Mouse (Mus musculus): Measurements from ENCODE around the gene Utrn. TPM values are rescaled to one million over a fixed set of nuclear protein-coding genes. Genes with fewer than 3 reads are reported as not detected.

Utrn gene
- total RNA-seq, 2 experiments from 2014 or later = 29.6 to 39.0 TPM

DNA sequence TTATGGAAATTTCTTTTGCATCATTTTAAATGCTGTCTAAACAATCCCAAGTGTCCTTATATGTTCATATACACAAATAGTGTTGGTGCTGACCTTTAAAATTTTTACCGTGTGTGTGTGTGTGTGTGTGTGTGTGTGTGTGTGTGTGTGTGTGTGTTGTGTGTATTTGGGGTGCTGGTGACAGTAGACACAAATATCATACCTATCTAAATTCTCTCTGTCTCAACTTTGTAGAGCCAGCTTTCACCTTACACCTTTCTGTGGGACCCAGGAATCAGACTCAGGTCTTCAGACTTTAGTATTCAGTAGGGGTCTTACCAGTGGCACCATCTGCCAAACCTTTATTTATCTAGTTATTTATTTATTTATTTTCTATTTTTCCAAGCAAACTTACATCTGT lies 681 bp upstream of the Utrn start:
- no peak for DNase-seq

DNA sequence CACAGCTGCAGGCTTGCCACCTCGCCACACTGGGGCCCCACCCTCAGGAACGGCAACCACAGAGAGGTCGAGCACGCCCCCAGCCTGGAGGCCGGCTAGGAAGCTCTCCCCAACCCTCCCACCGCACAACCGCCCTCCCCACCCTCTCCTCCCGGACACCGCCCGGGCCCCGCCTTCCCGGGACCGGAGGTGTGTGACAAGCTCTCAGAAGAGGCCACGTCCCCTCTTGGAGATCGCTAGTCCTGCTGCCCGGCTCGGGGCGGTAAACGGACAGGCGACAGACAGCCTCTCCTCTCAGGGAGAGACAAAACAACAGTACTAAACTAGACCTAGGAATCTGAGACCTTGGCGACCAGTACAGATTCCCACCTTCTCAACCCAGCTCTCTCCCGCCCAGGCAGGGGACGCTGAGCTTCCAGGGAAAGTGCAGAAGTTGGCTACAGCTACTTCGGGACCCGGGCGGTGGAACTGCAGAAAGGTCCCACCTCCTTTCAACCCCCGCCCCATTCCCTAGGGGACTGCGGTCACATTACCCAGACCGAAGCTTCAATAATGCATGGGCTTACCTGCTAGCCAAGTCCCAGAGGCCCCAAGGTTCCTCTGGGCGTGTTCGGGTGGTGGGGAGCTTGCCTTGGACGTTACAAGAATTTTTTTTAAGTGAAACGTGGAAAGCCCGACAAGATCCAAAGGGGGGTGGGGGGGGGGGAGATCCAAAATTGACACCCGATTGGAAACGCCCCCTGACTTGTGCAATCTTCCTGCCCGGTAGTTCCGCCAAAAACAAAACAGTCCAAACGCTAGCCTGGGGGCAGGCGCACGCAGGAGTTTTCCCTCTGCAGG lies 756 bp downstream of the Utrn start:
- DNase-seq = peak; percentile 82

- no peak for DNase-seq
Measured at GRCm38 (mm10) chr10:12867733-12868188, 1.4 kb downstream of the Utrn start.

GRCm38 (mm10) chr10:12866971-12867732 lies 2.0 kb downstream of the Utrn start:
- DNase-seq = peak; percentile 33

GRCm38 (mm10) chr10:12865201-12865600 lies 4.0 kb downstream of the Utrn start:
- DNase-seq = no peak

DNA sequence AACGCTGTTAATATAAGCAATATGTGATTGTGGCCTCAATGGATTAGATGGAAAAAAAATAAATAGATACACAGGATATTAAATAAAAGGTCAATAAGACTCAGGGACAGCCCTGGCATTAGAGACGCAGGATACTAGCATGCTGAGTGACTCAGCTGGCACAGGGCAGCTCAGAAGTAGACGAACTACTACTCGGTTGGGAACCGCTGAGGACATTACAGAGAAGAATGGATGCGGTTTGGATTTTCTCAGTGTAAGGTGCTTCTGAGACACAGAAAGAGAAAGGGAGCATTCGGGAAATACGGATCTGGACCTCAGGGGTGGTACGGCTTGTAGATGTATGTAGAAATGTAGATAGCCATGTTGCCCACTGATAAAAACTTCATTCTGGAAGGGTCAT lies 5.6 kb downstream of the Utrn start:
- no peak for DNase-seq

GRCm38 (mm10) chr10:12862047-12862446 lies 7.1 kb downstream of the Utrn start:
- no peak for DNase-seq

- no peak for DNase-seq
Measured at GRCm38 (mm10) chr10:12861381-12861780, 7.8 kb downstream of the Utrn start.

GRCm38 (mm10) chr10:12860765-12861164 lies 8.4 kb downstream of the Utrn start:
- DNase-seq = no peak

DNA sequence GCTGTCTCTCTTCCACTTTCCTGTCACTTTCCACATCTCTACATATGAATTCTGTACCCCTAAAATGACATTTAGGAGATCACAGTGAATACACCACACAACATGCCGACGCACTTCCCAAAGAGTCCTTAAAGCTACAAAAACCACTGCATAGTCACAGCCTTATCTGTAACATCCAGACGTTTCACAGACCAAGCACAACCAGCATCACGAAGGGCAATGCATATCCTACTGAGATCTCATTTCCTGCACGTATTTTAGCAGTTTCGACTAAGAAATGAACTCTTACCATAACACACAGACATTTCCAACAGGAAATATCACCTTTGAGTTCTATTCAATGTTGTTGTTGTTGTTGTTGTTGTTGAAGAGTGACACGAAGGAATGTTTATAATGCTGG lies 8.8 kb downstream of the Utrn start:
- DNase-seq = no peak

- no peak for DNase-seq
Measured at GRCm38 (mm10) chr10:12858017-12858416, 11.1 kb downstream of the Utrn start.

- no peak for DNase-seq
Measured at GRCm38 (mm10) chr10:12854298-12854697, 14.9 kb downstream of the Utrn start.

DNA sequence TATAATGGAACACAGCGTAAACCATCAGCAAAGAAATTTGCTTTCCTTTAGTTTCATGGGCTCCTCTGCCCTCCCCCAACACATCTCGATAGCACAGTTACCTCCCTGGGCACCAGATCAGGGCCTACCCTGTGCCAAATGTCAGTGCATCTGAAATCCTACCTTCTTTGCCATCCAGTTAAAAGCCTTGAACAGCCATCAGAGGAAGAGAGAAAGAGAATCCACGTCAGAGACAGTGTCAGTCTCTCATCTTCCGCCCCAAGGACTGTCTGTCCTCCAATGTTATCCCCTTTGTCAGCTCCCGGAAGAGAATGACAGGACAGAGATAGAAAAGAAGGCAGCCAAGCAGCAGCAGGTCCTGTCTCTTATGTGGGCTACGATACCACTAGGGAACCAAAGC lies 15.4 kb downstream of the Utrn start:
- no peak for DNase-seq

GRCm38 (mm10) chr10:12853196-12853620 lies 16.0 kb downstream of the Utrn start:
- DNase-seq = no peak

- no peak for DNase-seq
Measured at GRCm38 (mm10) chr10:12852416-12853195, 16.6 kb downstream of the Utrn start.

DNA sequence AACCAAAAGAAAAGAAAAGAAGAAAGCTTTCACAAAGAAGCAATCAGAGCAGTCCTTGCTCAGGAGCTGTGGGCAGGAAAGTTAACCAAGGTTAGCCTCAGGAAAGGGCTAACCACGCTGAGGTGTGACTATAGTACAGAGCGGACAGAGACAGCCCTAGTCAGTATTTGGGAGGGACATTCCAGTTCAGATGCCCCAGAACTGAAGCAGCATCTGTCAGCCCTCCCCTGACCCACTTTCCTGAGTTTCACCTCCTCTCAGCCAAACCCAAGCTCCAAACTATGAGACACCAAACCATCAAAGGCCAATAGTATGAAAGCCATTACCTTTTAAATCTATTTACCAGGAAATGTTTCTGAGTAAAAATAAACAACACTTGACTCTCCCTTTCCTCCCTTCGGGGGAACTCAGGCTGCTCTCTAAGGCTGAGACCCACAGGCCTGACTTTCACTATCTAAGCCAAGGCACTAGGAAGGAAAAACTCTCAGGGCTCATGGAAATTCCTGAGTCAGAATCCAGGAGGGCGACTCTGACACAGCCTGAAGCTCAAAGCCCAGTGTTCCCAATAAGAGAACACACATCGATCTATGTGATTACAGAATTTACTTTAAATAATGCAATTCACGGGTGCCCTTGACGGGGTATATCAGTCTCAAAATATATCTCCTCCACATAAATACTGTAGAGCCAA lies 18.2 kb downstream of the Utrn start:
- DNase-seq = no peak

- DNase-seq = no peak
Measured at GRCm38 (mm10) chr10:12848322-12849108, 20.6 kb downstream of the Utrn start.

GRCm38 (mm10) chr10:12842543-12842942 lies 26.6 kb downstream of the Utrn start:
- DNase-seq = no peak

GRCm38 (mm10) chr10:12841497-12841896 lies 27.7 kb downstream of the Utrn start:
- no peak for DNase-seq

GRCm38 (mm10) chr10:12837636-12838035 lies 31.5 kb downstream of the Utrn start:
- no peak for DNase-seq

All from gastrocnemius, postnatal 25 days (tissue).